Mouse (Mus musculus) limb, embryonic 14.5 days (tissue): ENCODE results near the gene Evc. TPM values are rescaled to one million over a fixed set of nuclear protein-coding genes. Genes with fewer than 3 reads are reported as not detected.

ENCODE experiments used
- ATAC-seq: fragments of 200-750 bp; cut with Nextera tagmentation; 2 replicates; pipeline ENCODE4 v1.8.0; 2017; ENCODE audit warnings: low read depth, moderate number of reproducible peaks, moderate TSS enrichment; ENCODE audit not compliant: low FRiP score
- DNase-seq: peaks from one replicate; pipeline ENCODE4 v3.0.0-alpha.2; 2015; ENCODE audit warnings: low spot score
- H3K27ac ChIP-seq: fragments of 300-500 bp; sonication (generic); replicated peaks from 2 replicates; pipeline ENCODE4 v1.5.1; 2014; ENCODE audit warnings: low read depth, mild to moderate bottlenecking, low read length, moderate library complexity, mixed read lengths
- H3K27me3 ChIP-seq: fragments of 300-500 bp; sonication (generic); 2 replicates; pipeline ENCODE4 v1.6.1; 2014; ENCODE audit warnings: low read length, mixed read lengths; ENCODE audit not compliant: control insufficient read depth, insufficient read depth
- H3K36me3 ChIP-seq: fragments of 300-500 bp; sonication (generic); 2 replicates; pipeline ENCODE4 v1.6.1; 2014; ENCODE audit warnings: mild to moderate bottlenecking, low read length, moderate library complexity, mixed read lengths; ENCODE audit not compliant: control insufficient read depth, insufficient read depth
- H3K4me1 ChIP-seq: fragments of 300-500 bp; sonication (generic); 2 replicates; pipeline ENCODE4 v1.6.1; 2014; ENCODE audit warnings: antibody characterized with exemption, low read length, mixed read lengths; ENCODE audit not compliant: control insufficient read depth, insufficient read depth
- H3K4me2 ChIP-seq: fragments of 300-500 bp; sonication (generic); replicated peaks from 2 replicates; pipeline ENCODE4 v1.6.1; 2014; ENCODE audit warnings: low read depth, mild to moderate bottlenecking, low read length, moderate library complexity; ENCODE audit not compliant: severe bottlenecking
- H3K4me3 ChIP-seq: fragments of 300-500 bp; sonication (generic); replicated peaks from 2 replicates; pipeline ENCODE4 v1.5.1; 2014; ENCODE audit warnings: low read length
- H3K9ac ChIP-seq: fragments of 300-500 bp; sonication (generic); 2 replicates; pipeline ENCODE4 v1.6.1; 2014; ENCODE audit warnings: mild to moderate bottlenecking, low read depth, low read length, moderate library complexity; ENCODE audit not compliant: severe bottlenecking
- H3K9me3 ChIP-seq: fragments of 300-500 bp; sonication (generic); 2 replicates; pipeline ENCODE4 v1.6.1; 2016; ENCODE audit warnings: low read length; ENCODE audit not compliant: control insufficient read depth
- POLR2A ChIP-seq: fragments of 200-500 bp; IDR thresholded peaks from 2 replicates; pipeline ENCODE4 v1.8.0; 2012; ENCODE audit warnings: inconsistent platforms, mild to moderate bottlenecking, moderate library complexity, borderline replicate concordance; ENCODE audit not compliant: insufficient read depth, insufficient read length; ENCODE audit errors: extremely low read depth
- WGBS: fragments of 180-500 bp; shearing (Covaris S2); extraction: QIAGEN DNeasy Blood & Tissue Kit; methylation state at CpG from one replicate; pipeline ENCODE4 v1.1.7; 2014; 5-methylcytosine and 5-hydroxymethylcytosine counted together
- polyA plus RNA-seq, 2 experiments: library from polyadenylated mRNA; depleted of rRNA in 1 of 2; stranded (reverse) in 1 of 2; unstranded in 1 of 2; fragments of >200 nt; fragmentation: Nextera tagmentation in 1 of 2; extraction: Ambion mirVana in 1 of 2; gene quantifications; 2 replicates each; pipeline versions ENCODE4 v1.2.1 to v1.2.3; 2012 to 2014

Evc gene
- polyA plus RNA-seq, 2 experiments = 23.5 to 69.9 TPM

- TF ChIP-seq POLR2A = no peak
- H3K4me3 ChIP-seq = no peak overlapping the region
- ATAC-seq (no peak), DNase-seq (no peak)
- H3K27ac ChIP-seq = no peak overlapping the region
- H3K4me1 ChIP-seq = no peaks in the 10 kb centered on the region
- no peaks in the 10 kb centered on the region for H3K9me3 ChIP-seq
- no peaks in the 10 kb centered on the region for H3K27me3 ChIP-seq
- H3K4me2 ChIP-seq = no peak overlapping the region
- H3K9ac ChIP-seq = no peak overlapping the region
- H3K36me3 ChIP-seq = peaks cover 53% of the 10 kb centered on the region
- 94% methylated on average over 5 of the region's 5 CpGs for WGBS
Observed at GRCm38 (mm10) chr5:37363284-37363683, 26.6 kb upstream of the Evc start.

GRCm38 (mm10) chr5:37362618-37363017 lies 25.9 kb upstream of the Evc start:
- Histone ChIP-seq H3K4me3 (no peak overlapping the region), H3K9ac (no peak overlapping the region), H3K27me3 (no peaks in the 10 kb centered on the region), H3K4me1 (no peaks in the 10 kb centered on the region), H3K4me2 (no peak overlapping the region), H3K27ac (no peak overlapping the region), H3K9me3 (no peaks in the 10 kb centered on the region), H3K36me3 (peaks cover 54% of the 10 kb centered on the region)
- ATAC-seq = no peak
- 69% methylated on average over 5 of the region's 5 CpGs for WGBS
- TF ChIP-seq POLR2A = no peak
- no peak for DNase-seq

GRCm38 (mm10) chr5:37356027-37356426 lies 19.3 kb upstream of the Evc start:
- no peak overlapping the region for H3K4me3 ChIP-seq
- no peak overlapping the region for H3K9ac ChIP-seq
- ATAC-seq (no peak), DNase-seq (no peak)
- H3K4me1 ChIP-seq = no peaks in the 10 kb centered on the region
- H3K4me2 ChIP-seq = no peak overlapping the region
- peaks cover 49% of the 10 kb centered on the region for H3K36me3 ChIP-seq
- H3K27me3 ChIP-seq = no peaks in the 10 kb centered on the region
- TF ChIP-seq POLR2A = no peak
- H3K9me3 ChIP-seq = no peaks in the 10 kb centered on the region
- WGBS = 70% methylated on average over 8 of the region's 8 CpGs
- H3K27ac ChIP-seq = no peak overlapping the region

GRCm38 (mm10) chr5:37354385-37354784 lies 17.7 kb upstream of the Evc start:
- no peak for ATAC-seq

GRCm38 (mm10) chr5:37351791-37352190 lies 15.1 kb upstream of the Evc start:
- no peak overlapping the region for H3K9ac ChIP-seq
- H3K9me3 ChIP-seq = no peaks in the 10 kb centered on the region
- H3K36me3 ChIP-seq = peaks cover 51% of the 10 kb centered on the region
- DNase-seq (no peak), ATAC-seq (no peak)
- no peak overlapping the region for H3K4me2 ChIP-seq
- H3K27me3 ChIP-seq = no peaks in the 10 kb centered on the region
- H3K4me1 ChIP-seq = no peaks in the 10 kb centered on the region
- TF ChIP-seq POLR2A = no peak
- no peak overlapping the region for H3K27ac ChIP-seq
- WGBS = 90% methylated on average over 2 of the region's 2 CpGs
- H3K4me3 ChIP-seq = no peak overlapping the region

More at GRCm38 (mm10) chr5:37354385-37354784, 17.7 kb upstream of the Evc start:
- DNase-seq = no peak
- no peak overlapping the region for H3K9ac ChIP-seq
- no peak overlapping the region for H3K27ac ChIP-seq
- peaks cover 54% of the 10 kb centered on the region for H3K36me3 ChIP-seq
- H3K4me3 ChIP-seq = no peak overlapping the region
- no peak overlapping the region for H3K4me2 ChIP-seq
- no peaks in the 10 kb centered on the region for H3K27me3 ChIP-seq
- H3K4me1 ChIP-seq = no peaks in the 10 kb centered on the region
- WGBS = 86% methylated on average over 4 of the region's 4 CpGs
- TF ChIP-seq POLR2A = no peak
- no peaks in the 10 kb centered on the region for H3K9me3 ChIP-seq

GRCm38 (mm10) chr5:37343962-37344361 lies 7.3 kb upstream of the Evc start:
- Histone ChIP-seq H3K4me2 (no peak overlapping the region), H3K9ac (no peak overlapping the region), H3K4me1 (peaks cover 5% of the 10 kb centered on the region), H3K4me3 (no peak overlapping the region), H3K36me3 (peaks cover 27% of the 10 kb centered on the region), H3K27me3 (no peaks in the 10 kb centered on the region), H3K27ac (no peak overlapping the region), H3K9me3 (no peaks in the 10 kb centered on the region)
- DNase-seq (no peak), ATAC-seq (no peak)
- WGBS = 90% methylated on average over 2 of the region's 2 CpGs
- no peak for TF ChIP-seq POLR2A
